Mouse (Mus musculus) midbrain, embryonic 10.5 days (tissue): ENCODE data around the gene Mfsd6l. TPM values are rescaled to one million over a fixed set of nuclear protein-coding genes. Genes with fewer than 3 reads are reported as not detected.
A peak's percentile ranks its signal among the peaks of the same experiment; 100 is the strongest.

ENCODE experiments used
- DNase-seq: peaks from one replicate; pipeline ENCODE4 v3.0.0-alpha.2; 2017; ENCODE audit warnings: low spot score
- H3K27ac ChIP-seq: fragments of 300-500 bp; sonication (generic); replicated peaks from 2 replicates; pipeline ENCODE4 v1.5.1; 2016; ENCODE audit warnings: mild to moderate bottlenecking
- H3K27me3 ChIP-seq: fragments of 300-500 bp; sonication (generic); 2 replicates; pipeline ENCODE4 v1.6.1; 2016; ENCODE audit warnings: low read depth, mild to moderate bottlenecking; ENCODE audit not compliant: poor library complexity, severe bottlenecking
- H3K36me3 ChIP-seq: fragments of 300-500 bp; sonication (generic); 2 replicates; pipeline ENCODE4 v1.6.1; 2016; ENCODE audit warnings: mild to moderate bottlenecking, moderate library complexity
- H3K4me1 ChIP-seq: fragments of 300-500 bp; sonication (generic); 2 replicates; pipeline ENCODE4 v1.6.1; 2016
- H3K4me3 ChIP-seq: fragments of 300-500 bp; sonication (generic); 2 replicates; pipeline ENCODE4 v1.5.1; 2016; ENCODE audit warnings: mild to moderate bottlenecking, moderate library complexity
- H3K9me3 ChIP-seq: fragments of 300-500 bp; sonication (generic); replicated peaks from 2 replicates; pipeline ENCODE4 v1.6.1; 2016; ENCODE audit warnings: mild to moderate bottlenecking
- WGBS: fragments of 180-500 bp; shearing (Covaris S2); methylation state at CpG from one replicate; pipeline ENCODE4 v1.1.7; 2016; 5-methylcytosine and 5-hydroxymethylcytosine counted together
- polyA plus RNA-seq: library from polyadenylated mRNA; unstranded; fragments of >200 nt; fragmentation: Nextera tagmentation; extraction: Ambion mirVana; gene quantifications from 2 replicates; pipeline ENCODE4 v1.2.1, GENCODE M21; 2016

The Mfsd6l gene
- polyA plus RNA-seq, 1 experiment from 2014 or later, result not detected

DNA sequence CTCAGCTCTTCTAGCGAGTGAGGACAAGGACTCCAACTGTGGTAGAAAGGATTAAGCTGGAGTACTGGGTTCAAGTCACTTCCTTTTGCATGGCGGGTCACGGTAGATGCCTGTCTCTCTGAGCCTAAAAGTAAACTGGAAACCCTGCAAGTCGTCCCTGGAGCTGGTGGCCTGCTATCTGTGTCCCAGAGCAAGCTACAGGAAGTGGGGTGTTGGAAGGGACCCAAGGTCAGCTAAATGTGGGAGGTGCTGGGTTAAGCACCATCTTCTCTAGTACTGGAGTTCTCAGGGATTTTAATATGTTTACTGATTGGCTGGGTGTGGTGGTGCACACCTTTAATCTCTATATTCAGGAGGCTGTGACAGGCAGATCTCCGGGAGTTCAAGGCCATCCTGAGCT lies 23.2 kb upstream of the Mfsd6l start:
- H3K4me3 ChIP-seq, result no peak overlapping the region
- no peaks in the 10 kb centered on the region for H3K36me3 ChIP-seq
- WGBS, result 80% methylated on average over 5 of the region's 5 CpGs
- DNase-seq, result no peak
- H3K4me1 ChIP-seq, result peaks cover 8% of the 10 kb centered on the region; the same call in 1 of the 2 replicates
- H3K27me3 ChIP-seq, result peaks cover 10% of the 10 kb centered on the region; the same call in 1 of the 2 replicates
- H3K27ac ChIP-seq, result no peak overlapping the region
- H3K9me3 ChIP-seq, result no peaks in the 10 kb centered on the region

DNA sequence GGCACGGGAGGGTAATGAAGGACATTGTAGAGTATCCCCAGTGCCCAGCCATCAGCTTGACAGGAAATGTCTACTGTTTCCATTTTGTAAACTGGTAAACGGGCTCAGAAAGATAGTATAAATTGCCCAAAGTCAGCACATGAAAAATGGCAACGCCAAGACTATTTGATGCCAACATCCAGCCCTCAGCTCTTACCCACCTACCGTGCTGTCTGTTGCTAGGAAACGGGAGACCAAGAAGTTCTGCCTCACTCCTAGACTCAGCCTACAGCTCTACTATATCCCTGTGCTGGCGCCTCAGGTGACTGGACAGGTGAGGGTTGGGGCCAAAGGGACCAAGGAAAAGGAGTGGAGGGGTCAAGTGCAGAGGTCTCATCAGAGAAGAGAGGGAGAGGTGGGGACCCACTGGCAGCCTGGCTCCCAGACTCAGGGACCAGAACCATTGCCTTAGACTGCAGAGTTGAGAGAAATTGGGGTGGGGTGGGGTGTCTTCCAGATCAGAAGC lies 22.0 kb upstream of the Mfsd6l start:
- peaks cover 9% of the 10 kb centered on the region; the same call in 1 of the 2 replicates for H3K4me1 ChIP-seq
- no peak overlapping the region for H3K27ac ChIP-seq
- no peak overlapping the region for H3K4me3 ChIP-seq
- 89% methylated on average over 6 of the region's 6 CpGs for WGBS
- H3K27me3 ChIP-seq, result peaks cover 10% of the 10 kb centered on the region; the same call in 1 of the 2 replicates
- no peaks in the 10 kb centered on the region for H3K9me3 ChIP-seq
- no peak for DNase-seq
- H3K36me3 ChIP-seq, result no peaks in the 10 kb centered on the region

GRCm38 (mm10) chr11:68536026-68536425 lies 20.0 kb upstream of the Mfsd6l start:
- Histone ChIP-seq H3K36me3 (no peaks in the 10 kb centered on the region), H3K9me3 (no peaks in the 10 kb centered on the region), H3K4me1 (peaks cover 14% of the 10 kb centered on the region; the same call in 1 of the 2 replicates), H3K27me3 (0 out of 2 replicates have a peak, but pooled peaks cover 5% of the 10 kb centered on the region), H3K27ac (no peak overlapping the region), H3K4me3 (no peak overlapping the region)
- WGBS, result 75% methylated on average over 4 of the region's 4 CpGs
- DNase-seq, result no peak

GRCm38 (mm10) chr11:68536465-68536864 lies 19.5 kb upstream of the Mfsd6l start:
- H3K36me3 ChIP-seq, result no peaks in the 10 kb centered on the region
- H3K27ac ChIP-seq, result peak overlapping the region; percentile 17; the same call in 1 of the 2 replicates
- peaks cover 10% of the 10 kb centered on the region; the same call in 1 of the 2 replicates for H3K4me1 ChIP-seq
- 66% methylated on average over 4 of the region's 4 CpGs for WGBS
- 0 out of 2 replicates have a peak, but pooled peaks cover under 1% of the 10 kb centered on the region for H3K27me3 ChIP-seq
- DNase-seq, result peak; percentile 40
- no peak overlapping the region for H3K4me3 ChIP-seq
- H3K9me3 ChIP-seq, result no peaks in the 10 kb centered on the region

DNA sequence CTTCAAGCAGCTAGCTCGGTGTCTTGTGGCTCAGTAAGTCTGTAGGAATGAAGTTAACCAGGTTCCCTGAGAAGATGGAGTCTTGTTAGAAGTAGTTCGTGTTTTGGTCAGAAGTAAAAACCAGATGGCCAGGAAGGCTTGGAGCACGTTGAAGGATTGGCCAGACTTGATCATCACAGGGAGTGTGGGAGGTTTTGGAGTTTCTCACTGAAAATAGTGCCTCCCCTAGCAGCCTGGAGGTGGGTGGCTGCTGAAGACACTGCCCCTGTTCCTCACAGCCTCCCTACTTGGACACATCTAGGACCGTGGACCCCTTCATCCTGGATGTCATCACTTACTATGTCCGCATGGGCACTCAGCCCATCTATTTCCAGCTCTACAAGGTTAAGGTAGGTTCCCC lies 16.4 kb upstream of the Mfsd6l start:
- Histone ChIP-seq H3K27me3 (peaks cover 10% of the 10 kb centered on the region; the same call in 1 of the 2 replicates), H3K27ac (no peak overlapping the region), H3K4me1 (peaks cover 12% of the 10 kb centered on the region), H3K36me3 (no peaks in the 10 kb centered on the region), H3K4me3 (no peak overlapping the region), H3K9me3 (no peaks in the 10 kb centered on the region)
- no peak for DNase-seq
- WGBS, result 63% methylated on average over 5 of the region's 5 CpGs

GRCm38 (mm10) chr11:68544554-68544953 lies 11.4 kb upstream of the Mfsd6l start:
- DNase-seq, result peak; percentile 36
- Histone ChIP-seq H3K4me1 (peaks cover 8% of the 10 kb centered on the region), H3K9me3 (no peaks in the 10 kb centered on the region), H3K27me3 (peaks cover 10% of the 10 kb centered on the region; the same call in 1 of the 2 replicates), H3K36me3 (no peaks in the 10 kb centered on the region), H3K4me3 (no peak overlapping the region), H3K27ac (no peak overlapping the region)
- 8% methylated on average over 8 of the region's 8 CpGs for WGBS

- H3K27ac ChIP-seq, result no peak overlapping the region
- WGBS, result 63% methylated on average over 7 of the region's 7 CpGs
- DNase-seq, result no peak
Measured at GRCm38 (mm10) chr11:68545172-68545571, 10.8 kb upstream of the Mfsd6l start.

GRCm38 (mm10) chr11:68545682-68546222 lies 10.2 kb upstream of the Mfsd6l start:
- WGBS, result 81% methylated on average over 8 of the region's 8 CpGs
- Histone ChIP-seq H3K27ac (no peak overlapping the region), H3K27me3 (peaks cover 10% of the 10 kb centered on the region; the same call in 1 of the 2 replicates), H3K4me3 (no peak overlapping the region), H3K9me3 (no peaks in the 10 kb centered on the region), H3K4me1 (peaks cover 8% of the 10 kb centered on the region), H3K36me3 (no peaks in the 10 kb centered on the region)
- no peak for DNase-seq

More at GRCm38 (mm10) chr11:68545172-68545571, 10.8 kb upstream of the Mfsd6l start:
- H3K27me3 ChIP-seq, result peaks cover 10% of the 10 kb centered on the region; the same call in 1 of the 2 replicates
- H3K36me3 ChIP-seq, result no peaks in the 10 kb centered on the region
- H3K9me3 ChIP-seq, result no peaks in the 10 kb centered on the region
- H3K4me1 ChIP-seq, result peaks cover 8% of the 10 kb centered on the region
- H3K4me3 ChIP-seq, result no peak overlapping the region

DNA sequence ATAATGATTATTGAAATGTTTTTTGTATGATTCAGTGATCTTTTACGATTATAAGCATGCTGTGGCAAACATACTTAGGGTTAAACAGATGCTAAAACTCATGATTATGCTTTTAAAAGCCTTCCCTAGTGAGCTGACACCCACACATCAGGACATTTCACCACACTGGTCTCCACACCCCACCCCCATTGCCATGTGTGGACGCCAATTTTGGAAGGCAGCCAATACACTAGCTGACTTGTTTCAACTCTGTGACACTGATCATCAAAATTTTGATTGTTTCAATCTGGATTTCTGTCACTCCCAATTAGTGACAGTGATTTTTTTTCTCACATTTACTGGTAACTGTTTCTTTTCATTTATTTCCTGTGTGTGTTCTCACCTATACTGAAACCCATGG lies 8.5 kb upstream of the Mfsd6l start:
- Histone ChIP-seq H3K27me3 (peaks cover 10% of the 10 kb centered on the region; the same call in 1 of the 2 replicates), H3K36me3 (no peaks in the 10 kb centered on the region), H3K27ac (no peak overlapping the region), H3K9me3 (no peaks in the 10 kb centered on the region), H3K4me1 (peaks cover 8% of the 10 kb centered on the region), H3K4me3 (no peak overlapping the region)
- 82% methylated on average over 2 of the region's 2 CpGs for WGBS
- no peak for DNase-seq

GRCm38 (mm10) chr11:68549597-68549996 lies 6.4 kb upstream of the Mfsd6l start:
- no peaks in the 10 kb centered on the region for H3K36me3 ChIP-seq
- H3K4me1 ChIP-seq, result peaks cover 11% of the 10 kb centered on the region
- H3K9me3 ChIP-seq, result no peaks in the 10 kb centered on the region
- no peak for DNase-seq
- WGBS, result 48% methylated on average over 3 of the region's 3 CpGs
- no peak overlapping the region for H3K27ac ChIP-seq
- no peaks in the 10 kb centered on the region for H3K27me3 ChIP-seq
- no peak overlapping the region for H3K4me3 ChIP-seq

DNA sequence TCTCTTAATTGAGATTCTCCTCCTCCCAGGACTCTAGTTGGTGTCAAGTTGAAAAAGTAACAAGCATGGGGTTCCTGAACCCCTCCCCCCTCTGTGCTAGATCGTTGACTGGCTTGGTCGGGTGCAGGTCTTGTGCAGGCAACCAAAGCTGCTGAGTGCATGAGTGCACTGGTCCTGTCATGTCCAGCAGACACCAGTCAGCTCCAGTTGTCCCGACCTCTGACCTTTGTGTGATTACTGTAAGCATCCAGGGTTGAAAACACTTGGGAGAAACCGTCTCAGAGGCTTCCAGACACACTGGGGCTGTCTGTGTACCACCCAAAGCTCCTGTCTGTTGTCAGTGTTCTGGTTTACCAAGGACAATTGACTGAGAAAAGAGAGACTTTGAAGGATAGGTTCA lies 5.6 kb upstream of the Mfsd6l start:
- H3K27ac ChIP-seq, result no peak overlapping the region
- no peak overlapping the region for H3K4me3 ChIP-seq
- no peaks in the 10 kb centered on the region for H3K9me3 ChIP-seq
- WGBS, result 76% methylated on average over 4 of the region's 4 CpGs
- H3K4me1 ChIP-seq, result peaks cover 7% of the 10 kb centered on the region; the same call in 1 of the 2 replicates
- H3K27me3 ChIP-seq, result no peaks in the 10 kb centered on the region
- H3K36me3 ChIP-seq, result no peaks in the 10 kb centered on the region
- DNase-seq, result no peak

GRCm38 (mm10) chr11:68553981-68554471 lies 2.0 kb upstream of the Mfsd6l start:
- no peaks in the 10 kb centered on the region for H3K36me3 ChIP-seq
- H3K4me1 ChIP-seq, result peaks cover 11% of the 10 kb centered on the region
- H3K27me3 ChIP-seq, result peaks cover 24% of the 10 kb centered on the region
- peak; percentile 28 for DNase-seq
- WGBS, result 43% methylated on average over 8 of the region's 8 CpGs
- H3K9me3 ChIP-seq, result no peaks in the 10 kb centered on the region
- H3K4me3 ChIP-seq, result no peak overlapping the region
- H3K27ac ChIP-seq, result no peak overlapping the region

DNA sequence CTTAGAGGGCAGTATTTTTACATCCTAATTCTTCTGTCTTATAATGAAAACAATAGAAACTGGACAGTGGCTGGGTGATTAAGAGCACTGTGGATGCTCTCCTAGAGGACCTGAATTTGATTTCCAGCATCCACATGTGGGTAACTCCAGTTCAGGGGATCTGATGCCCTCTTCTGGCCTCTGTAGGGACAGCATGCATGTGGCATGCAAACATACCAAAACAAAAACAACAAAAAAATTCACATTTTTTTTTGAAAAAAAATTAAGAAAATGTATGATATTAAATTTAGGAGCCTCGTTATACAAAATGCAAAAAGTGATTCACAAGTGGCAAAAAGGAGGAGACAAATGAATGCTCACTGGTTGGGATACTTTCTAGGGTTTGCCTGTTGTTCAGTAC lies 3.6 kb downstream of the Mfsd6l start:
- no peaks in the 10 kb centered on the region for H3K36me3 ChIP-seq
- H3K4me3 ChIP-seq, result no peak overlapping the region
- no peak overlapping the region for H3K27ac ChIP-seq
- H3K9me3 ChIP-seq, result no peaks in the 10 kb centered on the region
- H3K4me1 ChIP-seq, result peaks cover 6% of the 10 kb centered on the region
- DNase-seq, result no peak
- 59% methylated on average over 1 of the region's 1 CpGs for WGBS
- peaks cover 24% of the 10 kb centered on the region for H3K27me3 ChIP-seq
